Mouse (Mus musculus): ENCODE measurements at regions not wholly inside any gene's neighbourhood (a gene's known extent, or its start where the extent isn't known, plus 50 kb on each side); places are given as distances from the start of the nearest gene placed in this dataset.

DNA sequence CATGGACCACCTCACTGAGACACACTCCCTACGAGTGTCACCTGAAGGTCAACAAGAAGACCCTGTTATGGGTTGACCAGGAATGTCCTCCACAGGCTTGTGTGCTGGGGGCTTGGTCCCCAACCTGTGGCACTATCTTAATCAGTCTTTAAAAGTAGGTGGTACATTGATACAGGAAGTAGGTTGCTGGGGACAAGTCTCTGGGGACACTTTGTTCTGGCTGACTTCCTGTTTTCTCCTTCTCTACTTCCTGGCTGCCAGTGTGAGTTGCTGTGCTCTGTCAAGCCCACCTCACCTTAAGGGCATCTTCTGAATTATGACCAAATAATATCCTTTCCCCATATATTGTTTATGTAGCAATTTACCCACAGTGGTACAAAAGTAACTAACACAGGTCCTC lies 96.1 kb downstream of the Cct6b start:
- DNase-seq (ENCODE audit: low spot score), result no peak

DNA sequence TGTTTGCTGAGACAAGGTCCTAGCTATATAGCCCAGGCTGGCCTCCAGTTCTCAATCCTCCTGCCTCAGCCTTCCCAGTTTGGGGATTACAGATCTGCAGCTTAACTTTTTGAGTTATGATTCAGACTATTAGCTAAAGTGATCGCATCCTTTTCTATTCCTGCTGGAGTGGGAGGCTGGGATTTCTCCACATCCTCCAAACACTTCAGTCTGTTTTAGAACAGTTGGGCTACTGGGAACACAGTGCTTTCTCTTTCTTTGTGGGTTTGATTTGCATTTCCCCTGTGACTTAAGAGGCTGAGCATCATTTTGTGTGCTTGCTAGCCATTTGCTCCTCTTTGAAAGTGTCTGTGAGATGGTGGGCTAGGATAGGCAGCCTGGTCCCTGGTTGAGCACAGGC lies 100.0 kb downstream of the Cct6b start:
- no peak for DNase-seq (ENCODE audit: low spot score)

GRCm38 (mm10) chr11:82662086-82662485 lies 102.0 kb downstream of the Cct6b start:
- DNase-seq (ENCODE audit: low spot score), result no peak

GRCm38 (mm10) chr11:82651751-82652150 lies 112.4 kb downstream of the Cct6b start:
- no peak for DNase-seq (ENCODE audit: low spot score)

- no peak for DNase-seq (ENCODE audit: low spot score)
Measured at GRCm38 (mm10) chr11:82638513-82638912, 125.6 kb downstream of the Cct6b start.

- no peak for DNase-seq (ENCODE audit: low spot score)
Measured at GRCm38 (mm10) chr11:82632191-82632590, 131.9 kb downstream of the Cct6b start.

DNA sequence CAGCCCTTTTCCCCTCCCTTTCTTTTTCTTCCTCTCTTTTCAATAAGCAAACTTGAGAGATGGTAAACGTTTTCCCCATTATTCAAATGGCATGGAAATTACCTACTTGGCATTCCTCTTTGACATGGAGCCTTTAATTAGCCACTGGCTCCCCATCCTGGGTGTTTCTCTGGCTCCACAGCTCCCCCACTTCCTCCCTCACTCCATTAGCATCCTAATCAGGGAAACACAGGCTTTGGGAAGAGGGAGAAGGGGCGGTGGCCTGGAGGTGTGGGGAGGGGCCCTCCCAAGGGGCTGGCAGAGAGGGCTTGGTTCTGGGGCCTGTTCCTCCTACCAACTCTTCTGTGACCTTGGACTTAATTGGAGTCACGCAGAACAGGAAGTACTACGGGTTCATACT lies 132.7 kb downstream of the Cct6b start:
- DNase-seq (ENCODE audit: low spot score), result no peak

DNA sequence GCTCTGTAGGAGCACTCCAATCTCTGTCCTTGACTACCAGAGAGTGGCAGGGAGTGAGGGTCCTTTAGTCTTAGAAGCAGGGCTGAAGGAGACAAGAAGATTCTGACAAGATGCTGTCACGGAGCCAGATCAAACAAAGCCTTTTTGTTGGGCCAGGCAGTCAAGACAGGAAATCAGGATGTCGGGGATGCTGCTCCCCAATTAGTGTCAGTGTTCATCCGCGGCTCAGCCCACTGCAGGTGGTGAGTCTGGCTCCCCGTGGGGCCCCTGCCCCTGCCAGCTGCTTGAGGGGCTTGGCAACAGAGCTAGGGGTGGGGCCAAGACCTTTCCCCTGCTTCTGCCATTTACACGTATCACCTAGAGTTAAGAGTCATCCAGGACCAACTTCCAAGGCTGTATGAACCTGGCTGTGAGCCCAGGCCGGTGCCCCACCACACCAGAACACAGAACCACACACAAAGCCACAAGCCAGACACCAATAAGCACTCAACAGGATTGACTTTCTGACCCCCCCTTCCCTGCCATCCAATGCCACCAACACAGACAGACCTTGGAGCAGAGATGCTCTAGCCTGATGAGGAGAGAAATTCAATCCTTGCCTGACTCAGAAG lies 137.5 kb downstream of the Cct6b start:
- DNase-seq (ENCODE audit: low spot score), result no peak

DNA sequence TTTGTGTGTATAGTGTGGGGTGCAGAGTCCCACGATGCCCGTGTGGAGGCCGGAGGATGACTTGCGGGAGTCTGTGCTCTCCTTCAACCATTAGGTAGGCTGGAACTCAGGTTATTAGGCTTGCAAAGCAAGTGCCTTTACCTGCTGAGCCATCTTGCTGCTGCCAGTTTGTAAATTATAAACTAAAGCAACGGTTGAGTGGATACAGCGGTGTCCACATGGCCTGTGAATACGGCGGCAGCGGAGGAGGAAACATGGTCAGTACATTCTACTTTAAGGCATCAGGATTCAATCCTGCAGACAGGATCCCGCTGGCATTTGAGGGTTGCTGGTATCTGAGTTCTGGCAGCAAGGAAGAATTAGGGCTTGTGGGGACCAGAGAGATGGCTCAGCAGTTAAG lies 143.1 kb downstream of the Cct6b start:
- no peak for DNase-seq (ENCODE audit: low spot score)

DNA sequence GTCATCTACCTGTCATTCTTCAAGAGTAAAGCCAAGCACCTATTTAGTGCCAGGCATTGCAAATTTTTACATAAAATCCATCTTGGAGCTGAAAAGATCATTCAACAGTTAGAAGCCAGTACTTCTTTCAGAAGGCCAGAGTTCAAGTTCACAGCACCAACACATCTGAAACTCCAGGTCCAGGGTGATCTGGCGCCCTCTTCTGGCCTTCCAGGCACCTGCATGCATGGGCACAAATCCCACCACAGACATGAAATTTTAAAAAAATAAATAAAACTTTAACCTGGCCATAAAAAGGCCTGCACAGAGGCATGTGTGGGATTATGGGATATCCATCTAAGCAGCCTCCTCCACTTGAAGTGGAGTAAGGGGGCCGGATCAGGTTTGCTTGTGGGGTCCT lies 144.7 kb downstream of the Cct6b start:
- no peak for DNase-seq (ENCODE audit: low spot score)

DNA sequence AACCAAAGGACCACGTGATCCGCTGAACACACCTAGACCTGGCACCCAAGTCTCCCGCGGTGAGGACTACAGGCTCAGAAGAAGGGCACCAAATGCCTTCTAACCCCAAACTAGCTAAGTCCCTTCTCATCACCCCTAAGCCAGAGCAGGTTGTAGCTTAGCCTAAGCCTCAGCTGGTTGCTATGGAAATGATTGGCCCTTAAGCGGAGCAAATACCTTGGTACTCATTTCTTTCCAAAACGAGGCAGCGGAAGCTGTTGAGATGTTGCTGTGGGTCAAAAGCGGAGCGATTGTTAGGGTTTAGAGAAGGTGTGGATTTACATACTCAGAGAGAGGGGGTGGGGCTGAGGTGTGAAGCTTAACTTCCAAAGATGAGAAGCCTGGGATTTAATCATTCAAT lies 145.7 kb downstream of the Cct6b start:
- DNase-seq (ENCODE audit: low spot score), result no peak

- DNase-seq (ENCODE audit: low spot score), result no peak
Measured at GRCm38 (mm10) chr11:82616856-82617255, 147.3 kb downstream of the Cct6b start.

DNA sequence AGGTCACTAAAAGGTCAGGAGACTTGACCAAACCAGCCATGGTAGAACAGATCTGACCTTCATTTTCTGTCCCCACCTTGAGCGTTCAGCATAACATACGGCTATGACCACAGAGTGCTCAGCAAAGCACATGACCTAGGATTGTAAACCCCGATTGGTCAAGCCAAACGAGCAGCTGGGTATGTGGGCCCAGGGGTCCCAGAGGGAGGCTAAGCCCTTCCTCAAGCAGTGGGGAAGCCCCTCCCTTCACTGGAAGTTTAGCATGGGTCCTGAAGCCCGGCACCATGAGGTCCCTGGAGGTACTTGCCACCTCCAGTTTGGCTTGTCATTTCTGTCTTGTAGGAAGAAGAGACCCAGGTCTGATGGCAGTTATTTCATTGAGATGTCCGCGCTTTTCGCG lies 149.8 kb downstream of the Cct6b start:
- DNase-seq (ENCODE audit: low spot score), result no peak

GRCm38 (mm10) chr11:82613503-82613902 lies 150.6 kb downstream of the Cct6b start:
- peak; percentile 42 for DNase-seq (ENCODE audit: low spot score)

GRCm38 (mm10) chr11:82612026-82612425 lies 152.1 kb downstream of the Cct6b start:
- DNase-seq (ENCODE audit: low spot score), result peak; percentile 27

GRCm38 (mm10) chr11:82608963-82609362 lies 155.2 kb downstream of the Cct6b start:
- DNase-seq (ENCODE audit: low spot score), result no peak

DNA sequence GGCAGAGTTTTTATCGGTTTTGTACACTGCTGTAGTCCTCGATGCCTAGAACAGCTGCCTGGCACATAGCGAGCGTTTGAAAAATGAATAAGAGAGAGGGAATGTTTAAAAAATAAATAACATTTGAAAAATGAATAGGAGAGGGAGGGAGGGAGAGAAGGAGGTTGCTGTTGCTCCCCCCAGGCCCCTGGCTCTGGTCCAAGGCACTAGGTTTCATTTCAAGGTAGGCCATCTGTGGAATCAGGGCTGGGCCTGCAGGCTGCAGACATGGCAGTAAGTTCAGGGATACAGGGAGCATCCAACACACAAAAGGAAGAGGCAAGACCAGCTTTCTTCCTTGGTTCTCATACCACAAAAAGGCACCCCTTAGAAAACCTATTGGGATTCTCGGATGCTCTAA lies 156.5 kb downstream of the Cct6b start:
- no peak for DNase-seq (ENCODE audit: low spot score)

DNA sequence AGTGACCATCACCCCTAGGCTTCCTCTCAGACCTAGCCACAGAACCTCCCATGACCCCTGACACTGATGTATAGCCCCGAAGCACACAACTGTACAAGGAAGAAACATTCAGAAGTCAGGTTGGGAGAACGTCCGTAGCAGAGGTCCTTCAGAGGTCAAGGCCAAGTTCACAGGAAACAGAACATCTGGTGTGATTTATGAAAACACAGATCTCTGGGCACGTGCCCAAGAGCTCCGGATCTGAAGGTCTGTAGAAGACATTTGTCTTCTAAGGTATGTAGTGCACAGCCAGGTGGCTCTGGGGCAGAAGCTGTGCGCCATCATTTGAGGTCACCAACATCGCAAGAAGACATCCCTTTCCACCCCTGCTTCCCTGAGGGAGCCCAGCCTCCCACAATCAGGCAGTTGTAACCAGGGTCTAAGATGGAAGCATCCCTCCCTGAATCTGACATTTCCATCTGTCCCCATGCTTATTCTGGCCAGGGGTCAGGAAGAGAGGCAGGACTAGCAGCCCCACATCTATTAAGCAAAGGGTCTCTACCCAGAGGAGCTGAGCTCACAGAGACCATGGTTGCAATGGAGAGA lies 159.8 kb downstream of the Cct6b start:
- DNase-seq (ENCODE audit: low spot score), result no peak

GRCm38 (mm10) chr11:82602818-82603217 lies 161.3 kb downstream of the Cct6b start:
- DNase-seq (ENCODE audit: low spot score), result no peak

GRCm38 (mm10) chr11:82602250-82602649 lies 161.9 kb downstream of the Cct6b start:
- no peak for DNase-seq (ENCODE audit: low spot score)

DNA sequence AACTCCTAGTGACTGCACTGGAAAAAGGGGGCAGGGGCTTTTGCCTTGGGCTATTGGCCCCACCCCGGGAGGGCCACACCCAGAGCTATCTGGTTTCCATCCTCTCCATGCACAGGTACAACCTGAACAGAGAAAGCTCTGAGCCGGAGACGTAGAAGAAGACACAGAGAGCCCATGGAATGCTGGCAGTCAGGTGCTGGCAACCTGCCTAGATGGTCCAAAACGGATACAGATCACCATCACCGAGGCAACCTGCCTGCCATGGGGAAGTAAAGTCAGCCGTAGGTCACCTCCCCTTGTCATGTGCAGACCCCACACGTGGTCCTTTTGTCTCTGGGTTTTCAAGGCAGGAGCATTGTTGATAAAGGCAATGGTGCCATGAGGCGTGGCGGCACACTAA lies 164.0 kb downstream of the Cct6b start:
- no peak for DNase-seq (ENCODE audit: low spot score)

DNA sequence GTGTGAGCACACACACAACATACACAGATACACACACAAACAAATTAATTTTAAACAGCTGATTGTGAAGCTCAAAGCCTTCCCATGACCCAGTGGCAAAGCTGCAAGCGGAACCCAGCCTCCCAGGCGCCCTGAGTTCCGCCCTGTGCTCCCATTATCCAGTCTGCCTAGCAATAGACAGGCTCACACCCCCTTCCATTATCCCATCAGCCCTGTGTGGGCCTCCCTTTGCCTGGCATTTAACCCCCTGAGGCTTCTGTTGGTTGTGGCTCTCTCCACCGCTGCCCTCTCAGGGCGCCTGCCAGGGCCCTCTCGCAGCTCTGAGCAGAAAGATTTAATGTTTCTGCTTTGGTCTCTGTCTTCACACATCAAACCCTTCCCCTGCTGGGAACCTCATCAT lies 166.4 kb downstream of the Cct6b start:
- no peak for DNase-seq (ENCODE audit: low spot score)

GRCm38 (mm10) chr11:82596801-82597200 lies 167.3 kb downstream of the Cct6b start:
- no peak for DNase-seq (ENCODE audit: low spot score)

GRCm38 (mm10) chr11:82589761-82590160 lies 174.4 kb downstream of the Cct6b start:
- no peak for DNase-seq (ENCODE audit: low spot score)

Data from ovary, postnatal 14 days (tissue).